Mouse (Mus musculus) gastrocnemius, adult 8-10 months (tissue): ENCODE results near the gene Rpl13. TPM values are rescaled to one million over a fixed set of nuclear protein-coding genes. Genes with fewer than 3 reads are reported as not detected.
A peak's percentile ranks its signal among the peaks of the same experiment; 100 is the strongest.

ENCODE experiments used
- DNase-seq, 2 experiments: peaks; one replicate each; pipeline ENCODE4 v3.0.0; 2022; ENCODE audit warnings: low spot score in 2 of 2
- total RNA-seq, 4 experiments: library from RNA; stranded (reverse); gene quantifications; 2 replicates each; pipeline ENCODE4 v1.2.4; 2022

Gene Rpl13
- total RNA-seq, 4 experiments from 2014 or later = 382 to 564 (median 462) TPM

- DNase-seq = no peak
These were observed 5.9 kb downstream of the Rpl13 start for GRCm38 (mm10) chr8:123108010-123108409.

GRCm38 (mm10) chr8:123108953-123109352, 6.8 kb downstream of the Rpl13 start:
- no peak for DNase-seq

DNA sequence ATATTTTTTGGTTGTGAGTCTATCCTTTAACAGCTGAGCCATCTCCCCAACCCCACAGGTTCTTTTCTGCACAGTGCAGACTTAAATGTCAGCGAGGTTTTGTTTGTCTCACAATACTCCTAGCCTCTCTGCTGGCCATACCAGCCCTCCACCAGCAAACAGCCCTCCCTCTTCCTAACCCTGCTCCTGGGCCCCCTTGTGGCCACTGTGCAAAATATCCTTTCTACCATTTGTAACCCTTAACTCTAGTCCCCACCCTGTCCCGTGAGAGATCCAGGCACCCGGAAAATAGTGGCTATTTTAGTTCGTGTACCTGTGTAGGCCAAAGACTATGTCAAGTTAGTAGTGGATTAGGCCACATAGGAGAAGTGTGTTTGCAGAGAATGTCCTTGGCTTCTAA, 8.5 kb downstream of the Rpl13 start:
- DNase-seq = no peak

- no peak for DNase-seq
These were observed 10.7 kb downstream of the Rpl13 start for GRCm38 (mm10) chr8:123112892-123113291.

DNA sequence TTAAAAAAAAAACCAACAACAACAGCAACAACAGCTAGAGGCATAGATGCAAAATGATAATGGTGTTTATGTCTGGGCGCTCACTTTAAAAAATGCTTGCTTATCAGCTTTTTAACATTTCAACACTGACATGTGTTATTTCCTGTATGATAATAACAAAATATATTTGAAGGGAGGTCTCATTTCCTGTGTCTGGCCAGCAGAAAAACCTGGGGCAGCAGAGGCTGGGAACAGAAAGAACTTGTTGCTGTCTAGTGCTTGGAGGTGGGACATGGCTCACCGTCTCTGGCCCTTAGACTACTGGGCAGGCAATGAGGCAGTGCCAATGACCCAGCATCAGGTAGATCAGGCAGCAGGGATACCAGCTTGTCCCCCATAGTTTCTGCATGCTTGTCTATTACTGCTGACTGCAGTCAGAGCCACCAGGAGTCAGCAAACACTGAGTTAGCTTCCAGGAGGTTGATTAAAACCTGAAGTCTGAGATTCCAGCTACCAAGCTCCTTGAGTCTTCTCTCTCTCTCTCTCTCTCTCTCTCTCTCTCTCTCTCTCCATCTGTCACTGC, 11.8 kb downstream of the Rpl13 start:
- no peak for DNase-seq

GRCm38 (mm10) chr8:123114644-123115043, 12.5 kb downstream of the Rpl13 start:
- DNase-seq = no peak

DNA sequence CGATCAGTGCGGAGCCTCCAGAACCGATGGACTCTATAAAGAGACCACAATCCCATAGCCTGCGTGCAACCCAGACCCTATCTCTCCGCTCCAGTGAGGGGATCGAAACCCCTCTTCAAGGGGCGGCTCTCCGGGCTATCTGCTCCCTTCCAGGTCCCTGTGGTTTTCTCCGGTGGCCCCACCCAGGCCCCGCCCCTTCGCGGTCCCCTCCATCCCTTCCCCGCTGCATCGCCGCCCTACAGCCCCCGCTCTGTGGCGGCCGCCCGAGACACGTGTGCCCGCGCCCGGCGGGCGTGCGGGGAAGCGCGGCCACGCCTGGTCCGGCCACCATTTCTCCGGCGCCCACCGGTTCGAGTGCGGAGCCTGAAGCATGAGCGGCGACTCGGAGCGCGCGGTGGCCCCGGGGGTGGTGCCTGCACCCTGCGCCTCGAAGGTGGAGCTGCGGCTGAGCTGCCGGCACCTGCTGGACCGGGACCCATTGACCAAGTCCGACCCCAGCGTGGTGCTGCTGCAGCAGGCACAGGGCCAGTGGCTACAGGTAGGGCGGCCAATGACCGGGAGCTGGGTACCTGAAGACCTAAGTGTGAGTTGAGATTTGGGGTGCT, 15.1 kb downstream of the Rpl13 start, which contains the start of gene Cpne7:
Gene Cpne7 (plus strand): TSS at position 248 of the 605 bp plus-strand sequence.
- no peak for DNase-seq

DNA sequence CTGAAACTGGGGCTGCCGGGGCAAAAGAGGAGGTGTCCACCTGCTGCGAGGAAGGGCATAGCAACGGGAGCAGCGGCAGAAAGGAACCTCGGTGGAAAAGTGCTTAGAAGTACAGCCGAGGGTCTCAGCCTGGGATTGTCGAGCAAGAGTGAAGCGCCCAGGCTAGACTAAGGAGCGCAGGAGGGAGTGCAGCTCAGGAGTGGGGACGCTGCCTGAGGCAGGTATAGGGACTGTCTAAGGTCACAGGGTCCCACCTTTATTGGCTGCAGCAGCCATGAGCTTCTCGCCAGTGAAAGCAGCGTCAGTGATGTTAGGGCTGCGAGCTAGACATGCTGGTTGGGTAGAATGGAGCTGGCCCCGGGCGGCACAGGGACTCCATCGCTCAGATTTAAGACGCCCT, 15.6 kb downstream of the Rpl13 start:
- DNase-seq = no peak

- no peak for DNase-seq
These were observed 19.9 kb downstream of the Rpl13 start for GRCm38 (mm10) chr8:123122059-123122458.

DNA sequence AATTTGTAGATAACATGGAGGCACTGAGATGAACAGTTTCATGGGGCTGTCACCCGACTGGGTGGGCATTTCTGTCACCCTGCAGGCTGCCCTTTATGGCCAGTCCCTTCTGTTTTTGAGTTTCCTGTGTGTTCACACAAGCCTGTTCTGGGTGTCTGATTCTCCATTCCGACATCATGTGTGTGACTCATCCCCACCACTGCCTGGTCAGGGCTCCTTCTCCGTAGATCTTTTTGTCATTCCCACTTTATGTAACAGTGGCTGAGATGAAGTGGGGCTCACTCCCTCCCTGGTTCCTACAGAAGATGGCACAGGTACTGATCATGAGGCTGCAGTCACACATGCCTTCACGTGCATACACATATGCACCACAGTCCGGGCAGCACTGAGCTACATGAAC, 20.5 kb downstream of the Rpl13 start:
- DNase-seq = no peak

DNA sequence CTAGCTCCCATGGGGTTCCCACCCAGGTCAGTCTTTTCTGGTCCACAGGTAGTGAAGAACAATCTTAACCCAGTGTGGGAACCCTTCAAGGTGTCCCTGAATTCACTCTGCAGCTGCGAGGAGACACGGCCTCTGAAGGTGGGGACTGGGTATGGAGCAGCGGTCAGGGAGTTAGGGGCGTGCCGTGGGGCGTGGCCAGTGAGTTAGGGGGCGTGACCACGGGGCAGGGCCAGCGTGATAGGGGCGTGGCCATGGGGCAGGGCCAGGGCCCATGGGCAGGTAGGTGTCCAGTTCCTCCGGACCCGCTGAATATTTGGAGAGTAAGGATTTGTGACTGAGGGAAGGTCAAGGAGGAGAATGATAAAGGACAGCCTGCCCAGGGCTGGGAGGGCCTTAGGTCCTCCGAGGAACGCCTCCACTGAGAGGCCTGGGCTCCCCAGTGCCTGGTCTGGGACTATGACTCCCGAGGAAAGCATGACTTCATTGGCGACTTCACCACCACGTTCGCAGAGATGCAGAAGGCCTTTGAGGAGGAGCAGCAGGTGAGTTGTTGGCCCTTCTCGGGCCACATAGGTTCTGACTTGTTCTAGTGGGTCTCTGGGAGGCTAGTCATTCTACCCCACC, 24.2 kb downstream of the Rpl13 start:
- peak in 1 of 2 experiments; percentile 36 for DNase-seq

- no peak for DNase-seq
These were observed 28.9 kb downstream of the Rpl13 start for GRCm38 (mm10) chr8:123131041-123131440.

DNA sequence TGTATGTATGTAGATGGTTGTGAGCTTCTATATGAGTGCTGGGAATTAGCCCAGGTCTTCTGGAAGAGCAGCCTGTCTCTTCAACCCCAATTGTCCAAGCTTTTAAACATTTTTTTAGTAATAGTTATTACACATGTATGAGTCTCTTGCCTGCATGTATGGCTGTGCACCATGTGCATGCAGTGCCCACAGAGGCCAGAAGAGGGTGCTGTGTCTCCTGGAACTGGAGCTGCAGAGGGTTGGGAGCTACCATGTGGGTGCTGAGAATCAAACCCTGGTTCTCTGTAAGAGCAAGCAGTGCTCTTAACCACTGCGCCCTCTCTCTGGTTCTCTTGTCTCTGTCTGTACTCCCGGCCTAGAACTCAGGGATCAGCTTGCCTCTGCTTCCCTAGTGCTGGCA, 30.8 kb downstream of the Rpl13 start:
- DNase-seq = no peak

DNA sequence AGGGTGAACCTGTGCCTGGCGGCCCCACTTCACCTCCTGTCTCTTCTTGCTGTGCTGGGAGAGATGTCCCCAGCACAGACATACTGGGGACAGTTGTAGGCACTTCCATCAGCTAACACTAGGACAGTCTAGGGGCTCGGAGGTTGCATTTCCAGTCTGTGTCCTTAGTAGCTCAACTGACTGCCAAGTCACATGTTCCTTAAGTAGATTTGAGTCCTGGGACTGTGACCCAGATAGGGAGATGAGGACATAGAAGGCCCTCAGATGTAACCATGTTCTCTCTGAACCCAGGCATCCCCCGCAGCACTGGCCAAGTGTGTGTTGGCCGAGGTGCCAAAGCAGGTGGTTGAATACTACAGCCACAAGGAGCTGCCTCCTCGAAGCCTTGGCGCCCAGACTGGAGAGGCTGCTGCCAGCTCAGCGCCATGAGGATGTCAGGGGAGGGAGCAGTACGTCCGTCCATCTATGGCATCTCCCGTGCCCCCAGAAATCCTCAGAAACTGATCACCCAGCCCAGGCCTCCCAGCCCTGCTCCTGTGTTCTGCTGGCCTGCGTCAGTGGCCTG, 32.1 kb downstream of the Rpl13 start:
- no peak for DNase-seq

DNA sequence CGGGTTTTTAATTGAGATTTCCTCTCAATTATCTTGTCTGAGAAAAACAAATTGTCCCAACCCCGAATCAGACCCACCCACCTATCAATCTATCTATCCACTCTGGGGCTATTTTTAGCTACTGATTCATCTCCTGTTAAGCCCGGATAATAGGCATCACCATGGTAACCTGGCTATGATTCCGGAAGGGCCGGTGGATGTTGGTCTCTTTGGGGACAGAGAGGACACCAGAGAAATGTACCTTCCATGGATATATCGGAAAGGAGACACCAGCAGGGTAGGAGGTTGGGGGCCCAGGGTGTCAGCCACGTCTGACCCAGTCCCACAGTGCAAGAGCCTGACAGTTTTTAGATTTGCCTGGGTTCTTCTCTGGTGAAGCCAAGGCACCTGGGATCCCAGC, 33.3 kb downstream of the Rpl13 start:
- no peak for DNase-seq

GRCm38 (mm10) chr8:123135806-123136205, 33.7 kb downstream of the Rpl13 start:
- no peak for DNase-seq

- no peak for DNase-seq
These were observed 34.1 kb downstream of the Rpl13 start for GRCm38 (mm10) chr8:123136287-123136686.

GRCm38 (mm10) chr8:123137645-123138077, 35.5 kb downstream of the Rpl13 start:
- DNase-seq = no peak

- DNase-seq = no peak
These were observed 36.6 kb downstream of the Rpl13 start for GRCm38 (mm10) chr8:123138741-123139140.

DNA sequence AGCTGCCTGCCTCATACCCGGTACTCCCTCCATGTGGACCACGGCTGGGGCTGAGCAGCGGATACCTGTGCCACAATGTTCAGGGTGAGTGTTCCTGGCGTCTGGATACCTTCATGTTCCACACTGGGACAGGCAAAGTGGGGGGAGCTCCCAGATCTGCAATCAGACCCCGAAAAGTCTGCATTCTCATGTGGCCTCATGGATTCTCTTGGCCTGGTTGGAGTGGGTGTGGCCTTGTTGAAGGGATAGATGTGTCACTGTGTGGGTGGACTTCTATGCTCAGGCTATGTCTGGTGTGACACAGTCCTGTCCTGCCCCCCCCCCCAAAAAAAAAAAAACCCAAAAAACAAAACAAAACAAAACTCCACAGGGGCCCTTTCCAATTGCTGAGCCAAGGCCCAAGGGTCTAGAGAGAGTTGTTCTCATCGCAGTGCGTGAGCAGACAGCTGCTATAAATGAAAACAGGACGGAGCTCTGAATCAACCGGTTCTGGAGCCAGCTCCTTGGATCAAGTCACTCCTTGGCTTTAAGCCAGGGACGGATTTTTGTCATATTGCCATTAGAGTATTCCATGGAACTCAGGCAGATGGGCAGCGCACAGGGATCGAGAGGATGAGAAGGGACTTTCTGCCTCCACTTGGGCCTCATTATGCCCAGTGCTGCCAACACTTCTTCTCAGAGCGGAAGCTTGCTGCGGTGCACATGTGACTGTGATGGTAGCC, 39.8 kb downstream of the Rpl13 start:
- peak; percentile 72 to 83 for DNase-seq

DNA sequence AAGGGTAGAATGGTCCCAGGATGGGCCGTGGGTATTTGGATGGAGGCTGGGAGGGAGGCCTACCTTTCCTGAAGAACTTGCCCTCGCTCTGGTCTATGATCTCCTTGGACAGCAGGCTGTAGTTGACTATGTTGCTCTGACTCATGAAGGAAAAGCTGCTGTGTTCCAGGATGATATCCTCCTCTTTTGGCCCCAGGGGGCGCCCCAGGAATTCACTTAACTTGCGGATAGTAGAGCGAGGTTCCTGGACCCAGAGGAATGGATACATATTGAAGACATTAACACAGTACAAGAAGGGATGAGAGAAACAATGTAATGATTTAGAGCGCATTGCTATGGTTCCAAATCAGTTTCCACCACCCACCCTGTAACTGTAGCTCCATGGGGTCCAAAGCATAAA, 43.1 kb downstream of the Rpl13 start:
- peak; percentile 47 to 64 for DNase-seq

DNA sequence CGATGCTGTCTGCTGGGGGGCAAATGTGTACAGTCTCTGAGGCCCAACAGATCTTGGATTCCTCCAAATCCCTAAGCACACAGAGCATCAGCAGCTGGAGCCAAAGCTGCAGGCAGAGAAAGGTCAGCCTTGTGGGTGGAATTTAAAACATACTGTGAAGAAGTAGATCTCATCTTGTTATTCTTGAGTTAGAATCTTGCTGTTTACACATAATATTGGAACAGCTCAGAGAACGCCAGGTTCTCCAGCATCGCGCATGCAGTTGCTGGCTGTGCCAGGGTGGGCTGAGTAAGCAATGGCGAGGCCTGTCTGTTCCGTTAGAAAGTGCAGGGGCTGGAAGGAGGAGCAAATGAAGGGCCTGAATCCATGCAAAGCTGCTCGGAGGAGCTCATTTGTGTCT, 44.2 kb downstream of the Rpl13 start:
- no peak for DNase-seq
